In genomic region chr15:60822101-60822802, GRCm38 (mm10) we compare ENCODE assay signal across 8 mouse cellular contexts. TPM values are rescaled to one million over a fixed set of nuclear protein-coding genes. Genes with fewer than 3 reads are reported as not detected.
A peak's percentile ranks its signal among the peaks of the same experiment; 100 is the strongest.
DNase-seq lines count a peak whose midpoint lies in the region; ATAC-seq and TF ChIP-seq lines count a peak whose summit lies in the region.

No protein-coding gene starts in this region.

- TF ChIP-seq CTCF in embryonic fibroblast, embryonic 13.5 days (IDR thresholded peaks at IDR 0.05; ENCODE audit: borderline replicate concordance, insufficient read depth, low read length), result no peak
- TF ChIP-seq CTCF in layer of hippocampus, adult 2 months (conservative IDR thresholded peaks at IDR 0.05), result no peak
- no peak for TF ChIP-seq CTCF in lung, postnatal 0 days (IDR thresholded peaks at IDR 0.05)

- peak overlapping the region; percentile 98 for H3K4me2 ChIP-seq in lung, postnatal 0 days (replicated peaks; ENCODE audit: low read depth, low read length)

- H3K27ac ChIP-seq in embryonic fibroblast, embryonic 13.5 days (ENCODE audit: insufficient read depth, low read length), result peak overlapping the region; percentile 29
- H3K27ac ChIP-seq in hindbrain, embryonic 10.5 days, result peak overlapping the region; percentile 91
- peak overlapping the region; percentile 91 for H3K27ac ChIP-seq in layer of hippocampus, adult 2 months
- H3K27ac ChIP-seq in lung, postnatal 0 days (ENCODE audit: low read length), result peak overlapping the region; percentile 96

- H3K36me3 ChIP-seq in hindbrain, embryonic 10.5 days, result peaks cover 24% of the 10 kb centered on the region
- H3K36me3 ChIP-seq in lung, postnatal 0 days (ENCODE audit: insufficient read depth, low read length), result no peaks in the 10 kb centered on the region

- peak; percentile 25 to 29 for DNase-seq in urinary bladder, postnatal 36 days (ENCODE audit: low spot score in 2 of 2)
- no peak for DNase-seq in urinary bladder, postnatal 10 days (ENCODE audit: low spot score)
- peak; percentile 52 for DNase-seq in hindbrain, embryonic 10.5 days (ENCODE audit: low spot score)
- DNase-seq in layer of hippocampus, adult 2 months (ENCODE audit: low spot score in 2 of 2), result no peak
- peak; percentile 42 for DNase-seq in lung, postnatal 0 days (ENCODE audit: low spot score)
- DNase-seq in right cerebral cortex, postnatal 10 days (ENCODE audit: low spot score in 2 of 2), result peak; percentile 37 to 38

- H3K4me1 ChIP-seq in embryonic fibroblast, embryonic 13.5 days (ENCODE audit: control insufficient read depth, insufficient read depth, low read length), result 0 out of 2 replicates have a peak, but pooled peaks cover 4% of the 10 kb centered on the region
- H3K4me1 ChIP-seq in hindbrain, embryonic 10.5 days (replicated peaks), result peaks cover 50% of the 10 kb centered on the region
- no peaks in the 10 kb centered on the region for H3K4me1 ChIP-seq in lung, postnatal 0 days (ENCODE audit: insufficient read depth, low read depth, low read length)

- no peak for TF ChIP-seq POLR2A in embryonic fibroblast, embryonic 13.5 days (IDR thresholded peaks at IDR 0.05; ENCODE audit: low read depth, low read length)

- H3K27me3 ChIP-seq in hindbrain, embryonic 10.5 days (ENCODE audit: insufficient read depth, poor library complexity, severe bottlenecking), result 0 out of 2 replicates have a peak, but pooled peaks cover 2% of the 10 kb centered on the region
- H3K27me3 ChIP-seq in lung, postnatal 0 days (replicated peaks; ENCODE audit: insufficient read depth, low read length), result no peaks in the 10 kb centered on the region

- WGBS in hindbrain, embryonic 10.5 days, result 2% methylated on average over 10 of the region's 10 CpGs
- 4% methylated on average over 10 of the region's 10 CpGs for WGBS in lung, postnatal 0 days

- no peaks in the 10 kb centered on the region for H3K9me3 ChIP-seq in hindbrain, embryonic 10.5 days
- no peaks in the 10 kb centered on the region for H3K9me3 ChIP-seq in lung, postnatal 0 days (ENCODE audit: low read length)

- H3K9ac ChIP-seq in lung, postnatal 0 days (replicated peaks; ENCODE audit: low read depth), result peak overlapping the region; percentile 80

- peak overlapping the region; percentile 87 for H3K4me3 ChIP-seq in embryonic fibroblast, embryonic 13.5 days (ENCODE audit: insufficient read depth, low read length)
- H3K4me3 ChIP-seq in hindbrain, embryonic 10.5 days, result peak overlapping the region; percentile 82
- peak overlapping the region; percentile 95 for H3K4me3 ChIP-seq in layer of hippocampus, adult 2 months
- peak overlapping the region; percentile 84 for H3K4me3 ChIP-seq in lung, postnatal 0 days (ENCODE audit: low read depth, low read length)

- TF ChIP-seq EP300 in lung, postnatal 0 days (IDR thresholded peaks at IDR 0.05), result no peak

- ATAC-seq in lung, postnatal 0 days, result no peak
- no peak for ATAC-seq in CD4-positive, CD25-positive, alpha-beta regulatory T cell, adult 4 months

RNA-seq across cellular contexts. Expression of gene Fam84b, which starts 31.3 kb away (rescaled TPM):
- polyA plus RNA-seq in embryonic fibroblast, embryonic 13.5 days (2011; ENCODE audit: insufficient read length, low read depth, missing spikeins), result 12.1 and 18.2 TPM in 2 replicates
- polyA plus RNA-seq in hindbrain, embryonic 10.5 days (2016; fragmentation: Nextera tagmentation; extraction: Ambion mirVana), result 12.2 and 16.6 TPM in 2 replicates
- 10 to 100 TPM; 13.0 to 16.0 TPM for total RNA-seq in layer of hippocampus, adult 2 months (2021)
- 39.0 and 45.9 TPM in 2 replicates for polyA plus RNA-seq in lung, postnatal 0 days (2015; fragmentation: Nextera tagmentation; extraction: Ambion mirVana)
- 1 to 10 TPM; 1.7 to 2.2 TPM for polyA plus RNA-seq in CD4-positive, CD25-positive, alpha-beta regulatory T cell, adult 4 months (2017; shearing (Covaris generic))

Comparison
In these comparisons a context has a peak if more than half of its experiments do, and no peak if none do; other contexts are left out.
1. DNase-seq: peak in urinary bladder, postnatal 36 days (2 of 2), hindbrain, embryonic 10.5 days (single experiment), lung, postnatal 0 days (single experiment) and right cerebral cortex, postnatal 10 days (2 of 2); none in urinary bladder, postnatal 10 days (single experiment) and layer of hippocampus, adult 2 months (0 of 2).
2. H3K27ac ChIP-seq: peak in every context shown above with its lines; median percentile 96 in lung, postnatal 0 days; 91 in hindbrain, embryonic 10.5 days; 91 in layer of hippocampus, adult 2 months; 29 in embryonic fibroblast, embryonic 13.5 days.
3. Peak in every context shown above with its lines, with median percentiles within 50 percentile points of each other: H3K4me3 ChIP-seq.